Mouse (Mus musculus): ENCODE measurements at regions not wholly inside any gene's neighbourhood (a gene's known extent, or its start where the extent isn't known, plus 50 kb on each side); places are given as distances from the start of the nearest gene placed in this dataset.

DNA sequence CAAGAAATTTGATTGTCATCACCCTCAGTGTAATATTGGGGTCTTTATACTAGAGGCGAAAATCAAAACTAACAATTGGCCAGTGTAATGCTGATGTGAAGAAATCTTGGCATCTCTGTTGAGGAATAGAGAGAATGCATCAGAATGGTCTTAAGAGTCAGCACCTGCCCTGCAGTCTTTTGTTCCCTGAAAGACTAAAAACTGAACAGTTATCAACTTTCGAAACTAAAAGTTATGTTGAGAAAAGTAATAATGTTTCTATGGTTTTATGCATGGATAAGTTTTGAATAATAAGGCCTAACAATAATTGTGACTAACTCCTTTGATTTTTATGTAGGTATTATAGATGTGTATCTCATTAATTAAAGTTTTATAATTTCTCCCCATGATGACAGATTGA lies 1158.6 kb downstream of the D3Ertd751e start:
- no peaks in the 10 kb centered on the region for H3K4me1 ChIP-seq (ENCODE audit: control insufficient read depth, insufficient read depth, low read length)
- no peak for TF ChIP-seq POLR2A (IDR thresholded peaks at IDR 0.05; ENCODE audit: low read depth, low read length)
- no peak for TF ChIP-seq CTCF (IDR thresholded peaks at IDR 0.05; ENCODE audit: borderline replicate concordance, insufficient read depth, low read length)
- H3K4me3 ChIP-seq (ENCODE audit: insufficient read depth, low read length) = no peak overlapping the region
- H3K27ac ChIP-seq (ENCODE audit: insufficient read depth, low read length) = no peak overlapping the region

DNA sequence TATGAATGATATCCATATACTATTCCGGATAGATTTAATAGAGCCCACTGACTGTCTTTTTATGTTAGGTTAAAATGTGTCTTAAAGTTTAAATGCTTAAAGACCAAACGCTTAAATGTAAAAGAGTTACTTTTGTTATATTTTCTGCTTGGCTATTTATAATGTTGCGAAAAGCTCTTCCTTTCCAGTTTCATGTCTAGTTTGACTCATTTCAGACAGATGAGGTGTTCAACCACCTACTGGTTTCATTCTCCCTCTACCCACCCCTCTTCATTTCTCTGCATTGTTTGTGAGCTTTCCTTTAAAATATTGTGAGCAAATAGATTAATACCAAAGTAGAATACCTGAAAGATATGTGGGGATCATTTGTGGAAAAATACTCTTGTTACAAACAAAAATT lies 1163.8 kb downstream of the D3Ertd751e start:
- no peak for TF ChIP-seq CTCF (IDR thresholded peaks at IDR 0.05; ENCODE audit: borderline replicate concordance, insufficient read depth, low read length)
- no peak for TF ChIP-seq POLR2A (IDR thresholded peaks at IDR 0.05; ENCODE audit: low read depth, low read length)
- H3K4me1 ChIP-seq (ENCODE audit: control insufficient read depth, insufficient read depth, low read length) = no peaks in the 10 kb centered on the region
- H3K4me3 ChIP-seq (ENCODE audit: insufficient read depth, low read length) = no peak overlapping the region
- H3K27ac ChIP-seq (ENCODE audit: insufficient read depth, low read length) = no peak overlapping the region

GRCm38 (mm10) chr3:42908404-42908803 lies 1166.0 kb downstream of the D3Ertd751e start:
- TF ChIP-seq CTCF (IDR thresholded peaks at IDR 0.05; ENCODE audit: borderline replicate concordance, insufficient read depth, low read length) (no peak), POLR2A (IDR thresholded peaks at IDR 0.05; ENCODE audit: low read depth, low read length) (no peak)
- Histone ChIP-seq H3K4me1 (ENCODE audit: control insufficient read depth, insufficient read depth, low read length) (no peaks in the 10 kb centered on the region), H3K27ac (ENCODE audit: insufficient read depth, low read length) (no peak overlapping the region), H3K4me3 (ENCODE audit: insufficient read depth, low read length) (no peak overlapping the region)

DNA sequence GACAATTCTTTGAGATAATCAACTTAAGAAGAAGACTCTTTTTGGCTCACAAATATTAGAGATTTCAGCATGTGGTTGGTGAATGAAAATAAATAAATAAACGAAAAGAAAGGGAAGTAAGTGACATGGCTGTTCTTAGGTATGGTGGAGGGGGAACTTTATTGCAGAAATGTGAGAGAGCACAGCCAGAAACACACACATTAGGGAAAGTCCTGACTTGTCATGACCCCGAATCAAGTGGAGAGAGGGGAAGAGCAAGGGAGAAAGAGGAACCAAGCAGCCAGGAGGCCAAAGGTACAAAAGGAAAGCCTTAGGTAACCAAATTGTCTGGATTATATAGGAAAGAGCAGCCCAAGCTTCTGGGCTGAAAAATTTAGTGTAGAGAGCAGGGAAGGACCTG lies 1172.7 kb downstream of the D3Ertd751e start:
- Histone ChIP-seq H3K27ac (ENCODE audit: insufficient read depth, low read length) (no peak overlapping the region), H3K4me1 (ENCODE audit: control insufficient read depth, insufficient read depth, low read length) (no peaks in the 10 kb centered on the region), H3K4me3 (ENCODE audit: insufficient read depth, low read length) (no peak overlapping the region)
- TF ChIP-seq POLR2A (IDR thresholded peaks at IDR 0.05; ENCODE audit: low read depth, low read length) = no peak
- no peak for TF ChIP-seq CTCF (IDR thresholded peaks at IDR 0.05; ENCODE audit: borderline replicate concordance, insufficient read depth, low read length)

- H3K4me1 ChIP-seq (ENCODE audit: control insufficient read depth, insufficient read depth, low read length) = no peaks in the 10 kb centered on the region
Observed at GRCm38 (mm10) chr3:42935418-42935817, 1193.0 kb downstream of the D3Ertd751e start.

DNA sequence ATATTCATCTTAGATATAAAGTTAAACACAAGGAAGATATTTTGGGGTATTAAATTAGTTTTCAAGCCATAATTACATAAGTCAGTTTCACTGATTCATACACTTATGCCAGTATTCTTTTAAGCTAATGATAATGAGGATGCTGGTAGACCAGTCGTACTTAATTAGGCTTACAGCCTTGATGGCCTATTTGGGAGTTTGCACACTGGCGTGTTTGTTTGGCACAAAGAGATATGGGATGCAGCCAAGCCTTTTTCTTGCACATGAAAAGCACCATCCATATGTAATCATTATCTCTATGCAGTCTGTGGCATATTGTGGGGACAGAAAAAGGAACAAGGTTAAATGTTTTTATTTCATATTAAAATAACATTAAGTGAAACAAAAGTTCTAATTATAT lies 1234.7 kb downstream of the D3Ertd751e start:
- Histone ChIP-seq H3K4me1 (ENCODE audit: control insufficient read depth, insufficient read depth, low read length) (no peaks in the 10 kb centered on the region), H3K4me3 (ENCODE audit: insufficient read depth, low read length) (no peak overlapping the region), H3K27ac (ENCODE audit: insufficient read depth, low read length) (no peak overlapping the region)
- TF ChIP-seq POLR2A (IDR thresholded peaks at IDR 0.05; ENCODE audit: low read depth, low read length) = no peak
- no peak for TF ChIP-seq CTCF (IDR thresholded peaks at IDR 0.05; ENCODE audit: borderline replicate concordance, insufficient read depth, low read length)

More at GRCm38 (mm10) chr3:42935418-42935817, 1193.0 kb downstream of the D3Ertd751e start:
- TF ChIP-seq CTCF (IDR thresholded peaks at IDR 0.05; ENCODE audit: borderline replicate concordance, insufficient read depth, low read length) (no peak), POLR2A (IDR thresholded peaks at IDR 0.05; ENCODE audit: low read depth, low read length) (no peak)
- Histone ChIP-seq H3K27ac (ENCODE audit: insufficient read depth, low read length) (no peak overlapping the region), H3K4me3 (ENCODE audit: insufficient read depth, low read length) (no peak overlapping the region)
